Mouse (Mus musculus) forebrain, embryonic 11.5 days (tissue): ENCODE measurements at regions not wholly inside any gene's neighbourhood (a gene's known extent, or its start where the extent isn't known, plus 50 kb on each side); places are given as distances from the start of the nearest gene placed in this dataset.
"Not testable (repeated sequence)": the region's sequence is repeated elsewhere in the genome, so short reads cannot be mapped to it uniquely, and the experiment has no call there.

ENCODE experiments used
- ATAC-seq: fragments of 200-750 bp; cut with Nextera tagmentation; replicated peaks from 2 replicates; pipeline ENCODE4 v1.8.0; 2017; ENCODE audit warnings: moderate TSS enrichment; ENCODE audit not compliant: low FRiP score
- DNase-seq: peaks from one replicate; pipeline ENCODE4 v3.0.0-alpha.2; 2017; ENCODE audit warnings: low spot score
- H3K27ac ChIP-seq: fragments of 300-500 bp; sonication (generic); 2 replicates; pipeline ENCODE4 v1.5.1; 2014; ENCODE audit warnings: low read depth, low read length
- H3K27me3 ChIP-seq: fragments of 300-500 bp; sonication (generic); 2 replicates; pipeline ENCODE4 v1.6.1; 2014; ENCODE audit warnings: mild to moderate bottlenecking, low read length, mixed read lengths; ENCODE audit not compliant: control insufficient read depth, insufficient read depth
- H3K36me3 ChIP-seq: fragments of 300-500 bp; sonication (generic); 2 replicates; pipeline ENCODE4 v1.6.1; 2014; ENCODE audit warnings: mild to moderate bottlenecking, low read length, moderate library complexity, mixed read lengths; ENCODE audit not compliant: control insufficient read depth, insufficient read depth
- H3K4me1 ChIP-seq: fragments of 300-500 bp; sonication (generic); replicated peaks from 2 replicates; pipeline ENCODE4 v1.6.1; 2014; ENCODE audit warnings: low read length, mixed read lengths; ENCODE audit not compliant: control insufficient read depth, insufficient read depth
- H3K4me2 ChIP-seq: fragments of 300-500 bp; sonication (generic); 2 replicates; pipeline ENCODE4 v1.6.1; 2014; ENCODE audit warnings: low read depth, mild to moderate bottlenecking, low read length, moderate library complexity, mixed read lengths; ENCODE audit not compliant: severe bottlenecking
- H3K4me3 ChIP-seq: fragments of 300-500 bp; sonication (generic); 2 replicates; pipeline ENCODE4 v1.5.1; 2014; ENCODE audit warnings: low read depth, low read length
- H3K9ac ChIP-seq: fragments of 300-500 bp; sonication (generic); 2 replicates; pipeline ENCODE4 v1.6.1; 2014; ENCODE audit warnings: low read length
- H3K9me3 ChIP-seq: fragments of 300-500 bp; sonication (generic); 2 replicates; pipeline ENCODE4 v1.6.1; 2016; ENCODE audit warnings: low read length, mixed read lengths; ENCODE audit not compliant: control insufficient read depth
- WGBS: fragments of 180-500 bp; shearing (Covaris S2); extraction: QIAGEN DNeasy Blood & Tissue Kit; methylation state at CpG from one replicate; pipeline ENCODE4 v1.1.7; 2014; 5-methylcytosine and 5-hydroxymethylcytosine counted together

- Histone ChIP-seq H3K4me2 (no peak overlapping the region), H3K27me3 (no peaks in the 10 kb centered on the region), H3K9ac (no peak overlapping the region), H3K4me3 (no peak overlapping the region), H3K4me1 (no peaks in the 10 kb centered on the region), H3K27ac (no peak overlapping the region), H3K9me3 (no peaks in the 10 kb centered on the region), H3K36me3 (no peaks in the 10 kb centered on the region)
- 75% methylated on average over 1 of the region's 1 CpGs for WGBS
- DNase-seq (no peak), ATAC-seq (no peak)
Observed at GRCm38 (mm10) chr5:7701776-7702175, 258.5 kb upstream of the Steap4 start.

DNA sequence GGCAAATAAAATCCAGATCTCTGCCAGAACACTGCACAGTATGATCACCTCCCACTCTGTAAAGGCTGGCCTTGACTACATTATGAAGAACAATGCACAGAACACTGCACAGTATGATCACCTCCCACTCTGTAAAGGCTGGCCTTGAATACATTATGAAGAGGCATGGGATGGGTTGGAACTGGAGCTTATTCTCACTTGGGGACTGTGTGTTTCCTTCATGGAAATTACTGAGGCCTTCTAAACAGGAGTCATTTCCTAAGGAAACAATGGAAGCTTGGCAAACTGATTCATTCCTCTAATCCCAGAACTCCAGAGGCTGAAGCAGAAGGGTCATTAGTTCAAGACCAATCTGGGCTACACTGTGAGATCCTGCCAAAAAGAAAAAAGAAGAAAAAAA, 240.7 kb upstream of the Steap4 start:
- Histone ChIP-seq H3K4me2 (no peak overlapping the region), H3K27ac (no peak overlapping the region), H3K4me1 (no peaks in the 10 kb centered on the region), H3K36me3 (no peaks in the 10 kb centered on the region), H3K27me3 (no peaks in the 10 kb centered on the region), H3K4me3 (no peak overlapping the region), H3K9ac (no peak overlapping the region), H3K9me3 (no peaks in the 10 kb centered on the region)
- DNase-seq (no peak), ATAC-seq (peak; percentile 58)

DNA sequence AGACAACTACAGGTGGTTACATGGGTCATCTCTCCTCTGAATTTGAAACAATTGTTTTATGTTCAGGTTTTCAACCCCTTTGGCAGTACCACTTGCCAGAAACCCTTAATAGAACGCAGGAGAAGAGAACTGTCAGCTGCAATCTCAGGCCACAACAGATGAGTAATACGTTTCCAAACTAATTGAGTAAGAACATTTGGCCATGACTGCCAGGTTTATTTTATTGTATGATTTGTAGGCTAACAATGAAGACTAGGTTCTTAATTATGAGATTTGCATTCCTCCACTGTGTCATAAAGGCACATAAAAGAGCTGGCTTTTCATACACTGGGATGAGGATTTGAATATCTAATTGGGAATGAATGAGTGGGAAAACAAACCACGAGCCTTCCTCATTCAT, 240.2 kb upstream of the Steap4 start:
- H3K27ac ChIP-seq, result no peak overlapping the region
- no peaks in the 10 kb centered on the region for H3K4me1 ChIP-seq
- H3K9ac ChIP-seq, result no peak overlapping the region
- no peaks in the 10 kb centered on the region for H3K36me3 ChIP-seq
- no peak for DNase-seq
- H3K27me3 ChIP-seq, result no peaks in the 10 kb centered on the region
- H3K4me2 ChIP-seq, result no peak overlapping the region
- H3K9me3 ChIP-seq, result no peaks in the 10 kb centered on the region
- ATAC-seq, result no peak
- 62% methylated on average over 3 of the region's 3 CpGs for WGBS
- no peak overlapping the region for H3K4me3 ChIP-seq

GRCm38 (mm10) chr5:7720688-7721087, 239.6 kb upstream of the Steap4 start:
- Histone ChIP-seq H3K27me3 (no peaks in the 10 kb centered on the region), H3K36me3 (no peaks in the 10 kb centered on the region), H3K4me2 (no peak overlapping the region), H3K9me3 (no peaks in the 10 kb centered on the region), H3K4me3 (no peak overlapping the region), H3K27ac (no peak overlapping the region), H3K9ac (no peak overlapping the region), H3K4me1 (no peaks in the 10 kb centered on the region)
- ATAC-seq, result no peak
- WGBS, result 89% methylated on average over 2 of the region's 2 CpGs
- no peak for DNase-seq

- H3K4me1 ChIP-seq, H3K4me3 ChIP-seq, H3K27ac ChIP-seq, ATAC-seq, H3K36me3 ChIP-seq, H3K4me2 ChIP-seq, DNase-seq, H3K27me3 ChIP-seq, H3K9ac ChIP-seq, H3K9me3 ChIP-seq: not testable (repeated sequence)
- WGBS, result 69% methylated on average over 2 of the region's 2 CpGs
Observed at GRCm38 (mm10) chr5:7732566-7732965, 227.7 kb upstream of the Steap4 start.

DNA sequence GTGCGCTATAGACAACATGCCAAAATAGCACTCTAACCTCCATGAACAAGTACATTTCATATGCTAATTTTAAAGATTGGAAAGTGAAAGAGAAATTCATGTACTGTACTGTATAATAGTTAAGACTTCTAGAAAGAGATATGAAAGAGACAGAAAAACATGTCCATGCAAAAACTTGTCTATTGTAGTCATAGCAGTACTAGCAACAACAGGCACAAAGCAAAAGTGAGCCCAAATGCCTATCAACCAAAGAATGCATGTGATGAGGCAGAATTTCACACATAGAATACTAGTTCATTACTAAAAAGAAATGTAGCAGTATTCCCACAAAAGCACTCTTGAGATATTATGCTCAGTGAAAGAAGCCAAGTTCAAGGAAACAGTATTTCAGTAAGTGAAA, 180.4 kb upstream of the Steap4 start:
- DNase-seq (no peak), ATAC-seq (no peak)
- H3K9ac ChIP-seq, result no peak overlapping the region
- H3K4me2 ChIP-seq, result no peak overlapping the region
- H3K9me3 ChIP-seq, result no peaks in the 10 kb centered on the region
- H3K27ac ChIP-seq, result no peak overlapping the region
- no peaks in the 10 kb centered on the region for H3K36me3 ChIP-seq
- H3K4me1 ChIP-seq, result no peaks in the 10 kb centered on the region
- H3K27me3 ChIP-seq, result no peaks in the 10 kb centered on the region
- H3K4me3 ChIP-seq, result no peak overlapping the region
- 94% methylated on average over 1 of the region's 1 CpGs for WGBS

GRCm38 (mm10) chr5:7782235-7782634, 178.0 kb upstream of the Steap4 start:
- no peak overlapping the region for H3K4me3 ChIP-seq
- no peaks in the 10 kb centered on the region for H3K4me1 ChIP-seq
- no peak overlapping the region for H3K4me2 ChIP-seq
- H3K9me3 ChIP-seq, result no peaks in the 10 kb centered on the region
- ATAC-seq (no peak), DNase-seq (no peak)
- H3K27ac ChIP-seq, result no peak overlapping the region
- H3K27me3 ChIP-seq, result no peaks in the 10 kb centered on the region
- H3K9ac ChIP-seq, result no peak overlapping the region
- WGBS, result 85% methylated on average over 1 of the region's 1 CpGs
- no peaks in the 10 kb centered on the region for H3K36me3 ChIP-seq

DNA sequence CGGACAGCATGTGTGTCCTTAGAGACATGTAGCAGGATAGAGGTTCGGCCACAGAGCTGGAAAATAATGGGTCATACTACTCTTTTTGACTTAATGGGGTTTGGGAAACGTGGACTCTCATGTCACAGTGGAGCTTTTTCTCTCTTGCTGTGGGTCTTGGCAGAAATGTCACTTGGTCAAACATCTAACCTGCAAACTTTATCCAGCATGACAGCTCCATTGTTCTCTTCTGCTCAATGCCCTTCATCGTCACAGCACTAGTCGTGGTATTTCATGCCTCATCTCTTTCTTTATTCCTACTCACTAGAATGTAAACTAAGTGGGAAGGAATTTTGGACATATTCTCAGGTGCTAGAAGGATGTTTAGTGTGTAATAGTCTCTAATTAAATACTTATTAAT, 171.9 kb upstream of the Steap4 start:
- no peaks in the 10 kb centered on the region for H3K27me3 ChIP-seq
- ATAC-seq (no peak), DNase-seq (no peak)
- H3K4me1 ChIP-seq, result no peaks in the 10 kb centered on the region
- H3K4me2 ChIP-seq, result no peak overlapping the region
- no peak overlapping the region for H3K27ac ChIP-seq
- H3K4me3 ChIP-seq, result no peak overlapping the region
- no peaks in the 10 kb centered on the region for H3K36me3 ChIP-seq
- H3K9me3 ChIP-seq, result no peaks in the 10 kb centered on the region
- H3K9ac ChIP-seq, result no peak overlapping the region
- WGBS, result 50% methylated on average over 5 of the region's 5 CpGs

DNA sequence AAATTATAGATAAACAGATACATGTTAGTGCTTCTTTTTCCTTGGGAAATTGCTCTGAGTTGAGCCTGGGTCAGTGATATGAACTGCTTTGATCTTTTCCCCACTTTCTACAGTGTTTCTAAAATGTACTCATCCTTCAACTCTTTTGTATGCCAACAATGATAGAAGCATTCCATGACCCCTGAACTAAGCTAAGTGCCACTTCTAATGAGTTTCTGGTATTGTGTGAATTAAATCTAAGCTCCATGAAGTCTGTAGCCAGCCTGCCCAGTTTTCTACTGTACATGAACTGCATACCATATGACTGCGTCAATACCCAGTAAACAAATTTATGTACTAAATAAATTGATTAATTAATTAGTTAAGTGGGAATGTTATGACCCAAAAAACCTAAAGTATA, 171.1 kb upstream of the Steap4 start:
- Histone ChIP-seq H3K27me3 (no peaks in the 10 kb centered on the region), H3K36me3 (no peaks in the 10 kb centered on the region), H3K27ac (no peak overlapping the region), H3K4me2 (no peak overlapping the region), H3K4me3 (no peak overlapping the region), H3K4me1 (no peaks in the 10 kb centered on the region), H3K9ac (no peak overlapping the region), H3K9me3 (no peaks in the 10 kb centered on the region)
- WGBS, result 87% methylated on average over 1 of the region's 1 CpGs
- no peak for DNase-seq
- ATAC-seq, result no peak
